Mouse (Mus musculus) adrenal gland, postnatal 14 days (tissue): ENCODE measurements around the gene Clic3. TPM values are rescaled to one million over a fixed set of nuclear protein-coding genes. Genes with fewer than 3 reads are reported as not detected.

ENCODE experiments used
- microRNA-seq, 2 experiments: library from miRNA; unstranded; fragments of <30 nt; microRNA quantifications; one replicate each; pipeline ENCODE4 v1.2.0; 2021
- total RNA-seq: library from RNA; stranded (reverse); gene quantifications from 2 replicates; pipeline ENCODE4 v1.2.3, GENCODE M21; 2021

The Clic3 gene
- total RNA-seq, 1 experiment from 2014 or later, result 0.74 TPM

Small RNAs within 50 kb of the gene (microRNA-seq; reads per million reads assigned to microRNA genes)
- gene Mir3087, result 0.43 to 1.1 reads per million in 2 experiments

Other genes with a start within 250 kb of the Clic3 start
- 41.6 and 47.1 TPM in 2 replicates for gene Nelfb, start 245.3 kb upstream of the Clic3 start, total RNA-seq
- gene Stpg3, start 242.2 kb upstream of the Clic3 start, total RNA-seq, result not detected in 2 replicates
- gene Fam166a, start 238.1 kb upstream of the Clic3 start, total RNA-seq, result not detected in 2 replicates
- gene Tubb4b, start 232.1 kb upstream of the Clic3 start, total RNA-seq, result 290 and 294 TPM in 2 replicates
- not detected in 2 replicates for gene Slc34a3, start 222.5 kb upstream of the Clic3 start, total RNA-seq
- not detected in 2 replicates for gene Rnf224, start 220.1 kb upstream of the Clic3 start, total RNA-seq
- 7.2 and 7.9 TPM in 2 replicates for gene Rnf208, start 214.6 kb upstream of the Clic3 start, total RNA-seq
- gene Cysrt1, start 214.4 kb upstream of the Clic3 start, total RNA-seq, result not detected in 2 replicates
- 3.3 and 3.9 TPM in 2 replicates for gene AL732309.1, start 210.0 kb upstream of the Clic3 start, total RNA-seq
- 25.6 and 31.0 TPM in 2 replicates for gene Tmem203, start 201.4 kb upstream of the Clic3 start, total RNA-seq
- 10.9 and 13.4 TPM in 2 replicates for gene Tprn, start 194.2 kb upstream of the Clic3 start, total RNA-seq
- 45.8 and 49.8 TPM in 2 replicates for gene Ssna1, start 184.4 kb upstream of the Clic3 start, total RNA-seq
- gene Anapc2, start 184.4 kb upstream of the Clic3 start, total RNA-seq, result 63.9 and 66.1 TPM in 2 replicates
- gene Tmem210, start 168.7 kb upstream of the Clic3 start, total RNA-seq, result not detected in 2 replicates
- gene Lrrc26, start 166.9 kb upstream of the Clic3 start, total RNA-seq, result not detected in 2 replicates
- gene Grin1, start 137.7 kb upstream of the Clic3 start, total RNA-seq, result 9.7 and 11.0 TPM in 2 replicates
- gene Man1b1, start 124.5 kb upstream of the Clic3 start, total RNA-seq, result 43.1 and 45.7 TPM in 2 replicates
- 19.9 and 20.8 TPM in 2 replicates for gene Dpp7, start 100.5 kb upstream of the Clic3 start, total RNA-seq
- gene Uap1l1, start 91.2 kb upstream of the Clic3 start, total RNA-seq, result 8.7 and 11.8 TPM in 2 replicates
- gene Sapcd2, start 84.5 kb upstream of the Clic3 start, total RNA-seq, result 3.4 and 3.5 TPM in 2 replicates
- 7.6 and 9.5 TPM in 2 replicates for gene Entpd2, start 61.0 kb upstream of the Clic3 start, total RNA-seq
- 77.2 and 90.9 TPM in 2 replicates for gene Npdc1, start 57.5 kb upstream of the Clic3 start, total RNA-seq
- 4.7 TPM in 1 of 2 replicates, not detected in the other for gene Fut7, start 33.6 kb upstream of the Clic3 start, total RNA-seq
- 29.3 and 30.1 TPM in 2 replicates for gene Abca2, start 28.1 kb upstream of the Clic3 start, total RNA-seq
- gene Paxx, start 4.3 kb downstream of the Clic3 start, total RNA-seq, result 36.2 and 42.6 TPM in 2 replicates
- gene Ptgds, start 13.2 kb downstream of the Clic3 start, total RNA-seq, result 8.7 and 9.9 TPM in 2 replicates
- gene Lcn12, start 37.1 kb downstream of the Clic3 start, total RNA-seq, result not detected in 2 replicates
- 79.3 and 81.4 TPM in 2 replicates for gene Fbxw5, start 43.9 kb downstream of the Clic3 start, total RNA-seq
- 4.4 and 36.5 TPM in 2 replicates for gene C8g, start 44.9 kb downstream of the Clic3 start, total RNA-seq
- gene Traf2, start 90.1 kb downstream of the Clic3 start, total RNA-seq, result 21.8 and 24.4 TPM in 2 replicates
- 312 and 335 TPM in 2 replicates for gene Edf1, start 101.0 kb downstream of the Clic3 start, total RNA-seq
- gene Mamdc4, start 118.0 kb downstream of the Clic3 start, total RNA-seq, result 4.7 and 5.0 TPM in 2 replicates
- 56.6 and 58.1 TPM in 2 replicates for gene Phpt1, start 118.4 kb downstream of the Clic3 start, total RNA-seq
- 2.1 and 3.0 TPM in 2 replicates for gene Ajm1, start 124.9 kb downstream of the Clic3 start, total RNA-seq
- gene Rabl6, start 151.7 kb downstream of the Clic3 start, total RNA-seq, result 72.7 and 87.8 TPM in 2 replicates
- gene Ccdc183, start 160.8 kb downstream of the Clic3 start, total RNA-seq, result not detected in 2 replicates
- 30.5 and 33.1 TPM in 2 replicates for gene Tmem141, start 165.2 kb downstream of the Clic3 start, total RNA-seq
- gene Fcna, start 171.2 kb downstream of the Clic3 start, total RNA-seq, result 7.0 and 9.7 TPM in 2 replicates
- gene Lcn8, start 196.3 kb downstream of the Clic3 start, total RNA-seq, result not detected in 2 replicates
- gene Lcn5, start 201.1 kb downstream of the Clic3 start, total RNA-seq, result not detected in 2 replicates
- gene Lcn6, start 219.9 kb downstream of the Clic3 start, total RNA-seq, result not detected in 2 replicates
- gene Lcn10, start 225.9 kb downstream of the Clic3 start, total RNA-seq, result not detected in 2 replicates
- 4.7 and 4.8 TPM in 2 replicates for gene Obp2a, start 243.2 kb downstream of the Clic3 start, total RNA-seq
- 40.2 and 49.1 TPM in 2 replicates for gene Bmyc, start 249.9 kb downstream of the Clic3 start, total RNA-seq